Mouse (Mus musculus) layer of hippocampus, adult 8-10 months (tissue): ENCODE data around the gene Tnfaip8l2. TPM values are rescaled to one million over a fixed set of nuclear protein-coding genes. Genes with fewer than 3 reads are reported as not detected.

Experiments
- DNase-seq, 2 experiments: peaks; one replicate each; pipeline ENCODE4 v3.0.0; 2022; ENCODE audit warnings: low spot score in 2 of 2
- total RNA-seq, 4 experiments: library from RNA; stranded (reverse); gene quantifications; 2 replicates each; pipeline ENCODE4 v1.2.4; 2022

Tnfaip8l2 gene
- total RNA-seq, result 10 to 100 TPM in 1 of 4 experiments, 1 to 10 TPM in 3; 1.7 to 11.1 (median 5.4) TPM

DNA sequence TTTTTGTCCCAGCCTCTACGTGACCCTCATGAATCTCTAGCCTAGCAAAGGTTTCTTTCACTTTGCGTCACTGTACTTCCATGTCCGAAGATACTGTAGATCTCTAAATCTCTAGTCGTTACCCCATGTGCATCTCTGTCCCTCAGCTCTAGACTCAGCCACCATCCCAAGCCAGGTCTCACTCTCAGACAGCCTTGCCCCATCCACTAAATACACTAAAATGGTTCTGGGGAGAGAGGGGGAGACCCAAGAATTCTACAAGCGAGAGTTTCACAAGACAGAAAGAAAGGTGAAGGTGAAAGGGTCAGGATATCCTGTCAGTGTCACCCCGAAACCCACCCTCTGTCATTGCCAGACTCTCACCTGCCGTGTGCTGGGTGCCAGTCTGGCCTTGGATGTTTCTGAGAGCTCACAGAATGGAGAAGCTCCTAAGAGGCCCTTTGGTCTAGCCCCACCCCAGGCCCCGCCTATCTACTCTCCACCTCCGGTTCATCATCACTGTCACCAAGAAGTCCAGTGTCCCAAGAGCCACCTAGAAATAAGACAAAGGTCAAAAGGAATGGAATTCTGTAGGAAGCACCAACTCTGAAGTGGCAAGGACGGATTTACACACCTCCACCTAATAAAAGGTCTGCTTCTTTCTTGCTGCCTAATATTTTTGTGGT, at the start of gene Tnfaip8l2:
Gene Tnfaip8l2 (minus strand): TSS at position 409 of the 665 bp plus-strand sequence.
- no peak for DNase-seq

- no peak for DNase-seq
Observed at GRCm38 (mm10) chr3:95186888-95187287, 44.7 kb upstream of the Tnfaip8l2 start.

DNA sequence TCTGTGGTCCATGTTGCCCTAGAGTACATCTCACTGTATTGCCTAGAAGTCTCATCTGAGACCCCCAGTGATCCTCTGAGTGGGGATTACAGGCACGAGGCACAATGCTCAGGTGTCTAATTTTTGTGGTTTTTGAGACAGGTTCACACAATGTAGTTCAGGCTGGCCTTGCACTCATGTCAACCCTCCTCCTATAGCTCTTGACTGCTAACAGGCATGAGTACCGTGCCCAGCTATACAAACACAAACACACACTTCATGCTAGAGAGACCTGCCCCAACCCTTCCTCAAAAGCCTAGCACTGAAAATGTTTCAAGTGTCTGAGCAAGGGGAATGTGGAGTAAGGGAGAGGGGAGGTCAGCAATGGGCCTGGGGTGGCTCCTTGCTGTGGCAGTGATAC, 43.9 kb upstream of the Tnfaip8l2 start:
- DNase-seq, result no peak

- DNase-seq, result no peak
Observed at GRCm38 (mm10) chr3:95184796-95185577, 42.8 kb upstream of the Tnfaip8l2 start.

DNA sequence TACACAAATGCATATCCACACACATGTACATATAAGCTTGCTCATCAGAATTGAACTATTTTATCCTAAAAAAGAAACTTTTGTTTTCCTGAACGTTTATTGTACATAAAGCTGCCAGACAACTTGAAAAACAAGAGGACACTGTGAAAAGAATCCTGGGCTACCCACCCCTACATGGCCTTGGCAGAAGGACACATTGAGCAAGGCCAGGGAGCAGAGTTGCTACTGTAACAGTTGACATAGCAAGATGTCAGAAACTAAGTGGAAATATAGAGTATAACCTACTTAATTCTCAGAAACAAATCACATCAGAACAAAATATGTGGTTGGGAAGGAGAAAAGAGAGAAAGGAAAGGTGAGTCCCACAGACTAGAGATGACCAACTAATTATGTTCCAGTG, 39.7 kb upstream of the Tnfaip8l2 start:
- no peak for DNase-seq

DNA sequence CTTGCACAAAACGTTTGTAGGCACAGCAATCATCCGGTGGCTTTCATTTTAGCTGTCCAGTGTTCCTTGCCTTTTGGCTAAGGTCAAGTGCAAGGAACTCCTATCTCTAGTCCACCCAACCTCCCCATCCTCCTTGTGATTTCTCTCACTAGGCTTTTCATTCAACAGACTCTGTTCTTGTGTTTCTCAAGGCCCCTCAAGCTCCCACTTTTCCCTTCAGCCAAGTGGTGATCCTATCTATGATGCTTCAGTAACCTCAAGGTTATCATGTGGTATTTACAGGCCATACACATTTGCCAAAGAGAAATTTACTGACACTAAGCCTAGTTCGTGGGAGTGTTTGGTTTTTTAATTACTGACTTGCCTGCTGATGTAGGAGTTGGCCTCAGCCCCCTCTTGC, 37.7 kb upstream of the Tnfaip8l2 start:
- DNase-seq, result no peak

- DNase-seq, result no peak
Observed at GRCm38 (mm10) chr3:95178948-95179347, 36.8 kb upstream of the Tnfaip8l2 start.

DNA sequence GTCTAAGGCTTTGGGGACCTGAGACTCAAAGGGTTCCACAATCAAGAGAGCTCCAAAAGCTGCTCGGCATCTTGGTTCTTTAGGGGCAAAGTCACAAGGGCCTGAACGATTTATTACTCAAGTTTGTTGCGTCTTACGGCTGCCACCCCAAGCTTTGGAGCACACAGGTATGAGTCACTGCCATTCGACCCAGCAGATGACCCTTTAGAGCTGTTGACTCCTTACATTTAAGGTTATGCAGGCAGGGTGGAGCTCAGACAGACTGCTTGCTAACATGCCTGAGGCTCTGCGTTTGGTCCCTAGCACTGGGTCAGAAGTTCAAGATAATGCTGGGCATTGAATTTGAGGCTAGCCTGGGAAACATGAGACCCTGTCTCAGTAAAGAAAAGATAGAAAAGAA, 35.4 kb upstream of the Tnfaip8l2 start:
- DNase-seq, result no peak

DNA sequence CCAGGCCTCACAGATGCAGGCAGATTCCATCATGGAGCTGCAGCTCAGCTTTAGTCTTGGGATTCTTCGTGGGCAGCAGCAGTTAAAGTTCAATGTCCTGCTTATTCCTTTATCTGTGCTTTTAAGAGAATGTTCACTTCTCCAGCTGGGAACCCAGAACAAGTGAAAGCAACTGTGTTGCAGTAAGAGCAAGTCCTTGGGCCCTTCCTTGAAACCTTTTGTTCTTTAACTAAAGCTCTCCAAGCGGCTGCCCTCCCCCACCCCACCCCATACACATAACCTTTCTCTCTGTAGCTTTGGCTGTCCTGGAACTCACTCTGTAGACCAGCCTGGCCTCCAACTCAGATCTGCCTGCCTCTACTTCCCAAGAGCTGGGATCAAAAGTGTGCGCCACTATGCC, 34.3 kb upstream of the Tnfaip8l2 start:
- DNase-seq, result no peak

- DNase-seq, result peak; percentile 62 to 69
Observed at GRCm38 (mm10) chr3:95174011-95174592, 31.9 kb upstream of the Tnfaip8l2 start.

GRCm38 (mm10) chr3:95173256-95173949, 31.2 kb upstream of the Tnfaip8l2 start:
- no peak for DNase-seq

DNA sequence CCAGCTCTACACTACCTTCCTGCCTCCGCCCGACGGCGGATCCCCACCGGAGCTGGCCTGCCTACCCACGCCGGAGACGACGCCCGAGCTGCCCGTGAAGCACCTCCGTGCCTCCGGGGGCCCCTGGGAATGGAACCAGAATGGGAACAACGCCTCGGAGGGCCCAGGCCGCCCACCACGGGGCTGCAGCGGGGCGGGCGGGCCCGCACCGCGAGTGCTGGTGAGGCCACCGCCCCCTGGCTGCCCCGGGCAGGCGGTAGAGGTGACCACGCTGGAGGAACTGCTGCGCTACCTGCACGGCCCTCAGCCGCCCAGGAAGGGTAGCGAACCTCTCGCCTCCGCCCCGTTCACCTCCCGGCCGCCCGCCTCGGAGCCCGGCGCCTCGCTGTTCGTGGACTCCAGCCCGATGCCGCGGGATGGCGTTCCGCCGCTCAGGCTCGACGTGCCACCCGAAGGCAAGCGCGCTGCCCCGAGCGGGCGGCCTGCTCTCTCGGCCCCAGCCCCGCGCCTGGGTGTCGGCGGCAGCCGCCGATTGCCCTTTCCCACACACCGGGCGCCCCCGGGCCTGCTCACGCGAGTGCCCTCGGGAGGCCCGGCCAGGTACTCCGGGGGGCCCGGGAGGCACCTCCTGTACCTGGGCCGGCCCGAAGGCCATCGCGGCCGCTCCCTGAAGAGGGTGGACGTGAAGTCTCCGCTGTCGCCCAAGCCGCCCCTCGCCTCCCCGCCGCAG, 30.5 kb upstream of the Tnfaip8l2 start:
- no peak for DNase-seq

- DNase-seq, result no peak
Observed at GRCm38 (mm10) chr3:95171105-95171504, 28.9 kb upstream of the Tnfaip8l2 start.

GRCm38 (mm10) chr3:95169996-95170395, 27.8 kb upstream of the Tnfaip8l2 start:
- DNase-seq, result no peak

GRCm38 (mm10) chr3:95164840-95165239, 22.7 kb upstream of the Tnfaip8l2 start:
- DNase-seq, result no peak

GRCm38 (mm10) chr3:95164256-95164550, 22.0 kb upstream of the Tnfaip8l2 start:
- no peak for DNase-seq

DNA sequence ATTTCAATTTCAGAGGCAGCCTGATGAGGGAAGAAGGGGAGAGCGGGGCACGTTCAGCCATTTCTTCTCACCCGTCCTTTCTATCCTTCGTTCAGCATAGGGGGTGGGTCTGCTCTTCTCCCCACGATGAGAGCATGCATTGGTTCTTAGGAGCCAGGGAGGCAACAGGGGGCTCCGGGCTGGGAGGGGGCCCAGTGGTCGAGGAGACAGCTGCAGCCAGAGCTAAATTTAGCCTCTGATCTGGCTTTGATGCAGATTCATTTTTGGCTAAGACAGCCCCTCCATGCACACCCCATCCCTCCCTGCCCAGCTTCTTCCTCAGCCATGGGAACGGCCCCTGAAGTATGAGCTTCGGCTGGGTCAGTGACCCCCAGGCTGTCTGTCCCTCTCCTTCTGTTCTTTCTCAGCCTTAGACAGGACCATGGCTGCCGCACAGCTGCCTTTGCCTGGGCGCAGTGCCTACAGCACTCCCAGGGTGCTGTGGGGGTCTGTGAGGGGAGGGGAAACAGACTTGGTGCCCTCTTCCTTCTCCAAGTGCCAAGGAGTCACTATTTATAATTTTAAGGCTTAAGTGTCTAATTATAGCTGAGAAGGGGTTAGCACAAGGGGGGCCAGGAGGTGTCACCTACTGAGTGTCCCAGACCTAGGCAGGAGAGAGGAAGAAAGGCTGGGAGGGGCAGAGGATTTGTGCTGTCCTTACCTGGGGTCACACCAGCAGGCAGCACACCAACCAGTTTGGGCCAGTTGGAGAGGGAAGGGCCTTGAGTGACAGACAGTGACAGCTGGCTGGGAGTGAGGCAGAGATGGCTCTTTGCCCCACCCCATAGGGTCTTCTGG, 21.5 kb upstream of the Tnfaip8l2 start:
- DNase-seq, result no peak

GRCm38 (mm10) chr3:95162345-95162628, 20.1 kb upstream of the Tnfaip8l2 start:
- no peak for DNase-seq

GRCm38 (mm10) chr3:95161618-95162344, 19.6 kb upstream of the Tnfaip8l2 start:
- no peak for DNase-seq

GRCm38 (mm10) chr3:95161041-95161551, 18.9 kb upstream of the Tnfaip8l2 start:
- no peak for DNase-seq
